Mouse (Mus musculus) intestine, embryonic 16.5 days (tissue): ENCODE measurements around the gene Gm20821. TPM values are rescaled to one million over a fixed set of nuclear protein-coding genes. Genes with fewer than 3 reads are reported as not detected.
"Not testable (repeated sequence)": the region's sequence is repeated elsewhere in the genome, so short reads cannot be mapped to it uniquely, and the experiment has no call there.

ENCODE experiments used
- ATAC-seq: fragments of 200-750 bp; cut with Nextera tagmentation; 2 replicates; pipeline ENCODE4 v1.8.0; 2017; ENCODE audit warnings: moderate TSS enrichment, moderate library complexity
- H3K27ac ChIP-seq: fragments of 300-500 bp; sonication (generic); 2 replicates; pipeline ENCODE4 v1.5.1; 2014; ENCODE audit warnings: mild to moderate bottlenecking, low read length
- H3K27me3 ChIP-seq: fragments of 300-500 bp; sonication (generic); replicated peaks from 2 replicates; pipeline ENCODE4 v1.6.1; 2014; ENCODE audit warnings: low read length, control low read depth, mixed read lengths; ENCODE audit not compliant: control insufficient read depth, insufficient read depth
- H3K36me3 ChIP-seq: fragments of 300-500 bp; sonication (generic); 2 replicates; pipeline ENCODE4 v1.6.1; 2014; ENCODE audit warnings: low read length, control low read depth; ENCODE audit not compliant: control insufficient read depth, insufficient read depth
- H3K4me1 ChIP-seq: fragments of 300-500 bp; sonication (generic); 2 replicates; pipeline ENCODE4 v1.6.1; 2014; ENCODE audit warnings: low read length, control low read depth, mixed read lengths; ENCODE audit not compliant: control insufficient read depth, insufficient read depth
- H3K4me2 ChIP-seq: fragments of 300-500 bp; sonication (generic); 2 replicates; pipeline ENCODE4 v1.6.1; 2014; ENCODE audit warnings: low read depth, low read length, control low read depth
- H3K4me3 ChIP-seq: fragments of 300-500 bp; sonication (generic); 2 replicates; pipeline ENCODE4 v1.5.1; 2014; ENCODE audit warnings: mild to moderate bottlenecking, low read length
- H3K9ac ChIP-seq: fragments of 300-500 bp; sonication (generic); 2 replicates; pipeline ENCODE4 v1.6.1; 2014; ENCODE audit warnings: low read depth, low read length
- H3K9me3 ChIP-seq: fragments of 300-500 bp; sonication (generic); 2 replicates; pipeline ENCODE4 v1.6.1; 2016; ENCODE audit warnings: low read length, control low read depth; ENCODE audit not compliant: control insufficient read depth
- WGBS: fragments of 180-500 bp; shearing (Covaris S2); extraction: QIAGEN DNeasy Blood & Tissue Kit; methylation state at CpG from one replicate; pipeline ENCODE4 v1.1.7; 2014; 5-methylcytosine and 5-hydroxymethylcytosine counted together
- polyA plus RNA-seq: library from polyadenylated mRNA; unstranded; fragments of >200 nt; fragmentation: Nextera tagmentation; extraction: Ambion mirVana; gene quantifications from 2 replicates; pipeline ENCODE4 v1.2.1, GENCODE M21; 2015

Gene Gm20821
- not detected in 2 replicates for polyA plus RNA-seq

DNA sequence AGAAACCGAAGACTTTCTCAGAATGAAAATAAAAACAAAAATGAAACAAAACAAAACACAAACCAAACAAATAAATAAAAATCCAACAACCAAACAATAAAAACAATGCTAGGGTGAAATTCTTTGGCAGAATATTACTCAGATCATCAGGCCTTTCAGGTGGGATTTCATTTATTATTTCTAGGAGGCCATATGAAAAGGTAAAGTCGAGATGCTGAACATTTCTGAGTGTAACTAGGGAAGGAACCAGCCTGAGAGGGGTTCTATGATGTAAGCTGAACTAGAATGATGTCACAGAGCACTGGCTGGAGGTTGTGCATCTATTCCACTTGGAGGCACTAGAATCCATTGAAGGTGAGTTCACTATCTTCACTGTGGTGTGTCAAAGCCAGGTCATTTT is at the start of gene Gm20821:
Gene Gm20821 (plus strand): TSS at position 301 of the 400 bp plus-strand sequence.
- 28% methylated on average over 2 of the region's 2 CpGs for WGBS
- not testable (repeated sequence) for H3K4me1 ChIP-seq, H3K9me3 ChIP-seq, H3K9ac ChIP-seq, H3K27me3 ChIP-seq, ATAC-seq, H3K4me2 ChIP-seq, H3K27ac ChIP-seq, H3K36me3 ChIP-seq, H3K4me3 ChIP-seq
